Mouse (Mus musculus): ENCODE results near the gene Rgs7. TPM values are rescaled to one million over a fixed set of nuclear protein-coding genes. Genes with fewer than 3 reads are reported as not detected.

Rgs7 gene
- polyA plus RNA-seq, 1 experiment: 0.04 TPM

- Histone ChIP-seq H3K4me3 (ENCODE audit: extremely low read depth, insufficient read depth, insufficient read length) (no peak overlapping the region), H3K36me3 (ENCODE audit: control insufficient read depth, insufficient read depth, low read length) (no peaks in the 10 kb centered on the region), H3K27me3 (ENCODE audit: control insufficient read depth, insufficient read depth, low read length) (no peaks in the 10 kb centered on the region), H3K27ac (ENCODE audit: insufficient read depth, low read length) (no peak overlapping the region), H3K4me1 (ENCODE audit: control insufficient read depth, insufficient read depth, insufficient read length) (no peaks in the 10 kb centered on the region)
- no peak for TF ChIP-seq POLR2A (IDR thresholded peaks at IDR 0.05; ENCODE audit: low read depth, low read length)
- TF ChIP-seq CTCF (IDR thresholded peaks at IDR 0.05; ENCODE audit: extremely low read depth, insufficient read depth, insufficient read length, insufficient replicate concordance): no peak
- 86% methylated on average over 6 of the region's 6 CpGs for WGBS
- DNase-seq (ENCODE audit: low read depth in 1 of 2, low spot score in 2 of 2): no peak
These were observed 443.2 kb downstream of the Rgs7 start for GRCm38 (mm10) chr1:175049121-175049520.

- DNase-seq (ENCODE audit: low read depth in 1 of 2, low spot score in 2 of 2): no peak
- no peak overlapping the region for H3K27ac ChIP-seq (ENCODE audit: insufficient read depth, low read length)
- TF ChIP-seq POLR2A (IDR thresholded peaks at IDR 0.05; ENCODE audit: low read depth, low read length) (no peak), CTCF (IDR thresholded peaks at IDR 0.05; ENCODE audit: extremely low read depth, insufficient read depth, insufficient read length, insufficient replicate concordance) (no peak)
- no peaks in the 10 kb centered on the region for H3K36me3 ChIP-seq (ENCODE audit: control insufficient read depth, insufficient read depth, low read length)
- H3K4me1 ChIP-seq (ENCODE audit: control insufficient read depth, insufficient read depth, insufficient read length): no peaks in the 10 kb centered on the region
- 66% methylated on average over 4 of the region's 4 CpGs for WGBS
- no peaks in the 10 kb centered on the region for H3K27me3 ChIP-seq (ENCODE audit: control insufficient read depth, insufficient read depth, low read length)
- H3K4me3 ChIP-seq (ENCODE audit: extremely low read depth, insufficient read depth, insufficient read length): no peak overlapping the region
These were observed 451.0 kb downstream of the Rgs7 start for GRCm38 (mm10) chr1:175041167-175041817.

- no peaks in the 10 kb centered on the region for H3K36me3 ChIP-seq (ENCODE audit: control insufficient read depth, insufficient read depth, low read length)
- H3K4me1 ChIP-seq (ENCODE audit: control insufficient read depth, insufficient read depth, insufficient read length): no peaks in the 10 kb centered on the region
- no peak overlapping the region for H3K27ac ChIP-seq (ENCODE audit: insufficient read depth, low read length)
- no peaks in the 10 kb centered on the region for H3K27me3 ChIP-seq (ENCODE audit: control insufficient read depth, insufficient read depth, low read length)
- no peak for TF ChIP-seq POLR2A (IDR thresholded peaks at IDR 0.05; ENCODE audit: low read depth, low read length)
- no peak for TF ChIP-seq CTCF (IDR thresholded peaks at IDR 0.05; ENCODE audit: extremely low read depth, insufficient read depth, insufficient read length, insufficient replicate concordance)
- WGBS: 89% methylated on average over 4 of the region's 4 CpGs
- no peak overlapping the region for H3K4me3 ChIP-seq (ENCODE audit: extremely low read depth, insufficient read depth, insufficient read length)
- no peak for DNase-seq (ENCODE audit: low read depth in 1 of 2, low spot score in 2 of 2)
These were observed 452.3 kb downstream of the Rgs7 start for GRCm38 (mm10) chr1:175040038-175040437.

GRCm38 (mm10) chr1:175039567-175039966 lies 452.7 kb downstream of the Rgs7 start:
- Histone ChIP-seq H3K4me3 (ENCODE audit: extremely low read depth, insufficient read depth, insufficient read length) (no peak overlapping the region), H3K27me3 (ENCODE audit: control insufficient read depth, insufficient read depth, low read length) (no peaks in the 10 kb centered on the region), H3K4me1 (ENCODE audit: control insufficient read depth, insufficient read depth, insufficient read length) (no peaks in the 10 kb centered on the region), H3K36me3 (ENCODE audit: control insufficient read depth, insufficient read depth, low read length) (no peaks in the 10 kb centered on the region), H3K27ac (ENCODE audit: insufficient read depth, low read length) (no peak overlapping the region)
- 65% methylated on average over 6 of the region's 6 CpGs for WGBS
- TF ChIP-seq CTCF (IDR thresholded peaks at IDR 0.05; ENCODE audit: extremely low read depth, insufficient read depth, insufficient read length, insufficient replicate concordance) (no peak), POLR2A (IDR thresholded peaks at IDR 0.05; ENCODE audit: low read depth, low read length) (no peak)
- DNase-seq (ENCODE audit: low read depth in 1 of 2, low spot score in 2 of 2): no peak

- no peaks in the 10 kb centered on the region for H3K27me3 ChIP-seq (ENCODE audit: control insufficient read depth, insufficient read depth, low read length)
- WGBS: 87% methylated on average over 5 of the region's 5 CpGs
- H3K4me1 ChIP-seq (ENCODE audit: control insufficient read depth, insufficient read depth, insufficient read length): no peaks in the 10 kb centered on the region
- no peaks in the 10 kb centered on the region for H3K36me3 ChIP-seq (ENCODE audit: control insufficient read depth, insufficient read depth, low read length)
- no peak for TF ChIP-seq POLR2A (IDR thresholded peaks at IDR 0.05; ENCODE audit: low read depth, low read length)
- no peak for TF ChIP-seq CTCF (IDR thresholded peaks at IDR 0.05; ENCODE audit: extremely low read depth, insufficient read depth, insufficient read length, insufficient replicate concordance)
- H3K27ac ChIP-seq (ENCODE audit: insufficient read depth, low read length): no peak overlapping the region
- DNase-seq (ENCODE audit: low read depth in 1 of 2, low spot score in 2 of 2): no peak
- H3K4me3 ChIP-seq (ENCODE audit: extremely low read depth, insufficient read depth, insufficient read length): no peak overlapping the region
These were observed 456.8 kb downstream of the Rgs7 start for GRCm38 (mm10) chr1:175035461-175035860.

- 73% methylated on average over 6 of the region's 6 CpGs for WGBS
- no peaks in the 10 kb centered on the region for H3K36me3 ChIP-seq (ENCODE audit: control insufficient read depth, insufficient read depth, low read length)
- TF ChIP-seq CTCF (IDR thresholded peaks at IDR 0.05; ENCODE audit: extremely low read depth, insufficient read depth, insufficient read length, insufficient replicate concordance): no peak
- TF ChIP-seq POLR2A (IDR thresholded peaks at IDR 0.05; ENCODE audit: low read depth, low read length): no peak
These were observed 460.3 kb downstream of the Rgs7 start for GRCm38 (mm10) chr1:175032015-175032414.

GRCm38 (mm10) chr1:175028716-175029204 lies 463.5 kb downstream of the Rgs7 start:
- Histone ChIP-seq H3K4me3 (ENCODE audit: extremely low read depth, insufficient read depth, insufficient read length) (no peak overlapping the region), H3K36me3 (ENCODE audit: control insufficient read depth, insufficient read depth, low read length) (no peaks in the 10 kb centered on the region), H3K4me1 (ENCODE audit: control insufficient read depth, insufficient read depth, insufficient read length) (no peaks in the 10 kb centered on the region), H3K27ac (ENCODE audit: insufficient read depth, low read length) (no peak overlapping the region), H3K27me3 (ENCODE audit: control insufficient read depth, insufficient read depth, low read length) (no peaks in the 10 kb centered on the region)
- TF ChIP-seq CTCF (IDR thresholded peaks at IDR 0.05; ENCODE audit: extremely low read depth, insufficient read depth, insufficient read length, insufficient replicate concordance) (no peak), POLR2A (IDR thresholded peaks at IDR 0.05; ENCODE audit: low read depth, low read length) (no peak)
- no peak for DNase-seq (ENCODE audit: low read depth in 1 of 2, low spot score in 2 of 2)
- WGBS: 44% methylated on average over 9 of the region's 9 CpGs

More at GRCm38 (mm10) chr1:175032015-175032414, 460.3 kb downstream of the Rgs7 start:
- no peak overlapping the region for H3K4me3 ChIP-seq (ENCODE audit: extremely low read depth, insufficient read depth, insufficient read length)
- DNase-seq (ENCODE audit: low read depth in 1 of 2, low spot score in 2 of 2): no peak
- H3K27ac ChIP-seq (ENCODE audit: insufficient read depth, low read length): no peak overlapping the region
- no peaks in the 10 kb centered on the region for H3K27me3 ChIP-seq (ENCODE audit: control insufficient read depth, insufficient read depth, low read length)
- no peaks in the 10 kb centered on the region for H3K4me1 ChIP-seq (ENCODE audit: control insufficient read depth, insufficient read depth, insufficient read length)

Measured in spleen, adult 2 months (tissue).